Mouse (Mus musculus) naive thymus-derived CD4-positive, alpha-beta T cell, adult 2 months (primary cell): ENCODE measurements around the gene Fhl1.

Experiments
- DNase-seq: peaks from one replicate; pipeline ENCODE4 v3.0.0-alpha.2; 2011; ENCODE audit warnings: low read depth

The Fhl1 gene

DNA sequence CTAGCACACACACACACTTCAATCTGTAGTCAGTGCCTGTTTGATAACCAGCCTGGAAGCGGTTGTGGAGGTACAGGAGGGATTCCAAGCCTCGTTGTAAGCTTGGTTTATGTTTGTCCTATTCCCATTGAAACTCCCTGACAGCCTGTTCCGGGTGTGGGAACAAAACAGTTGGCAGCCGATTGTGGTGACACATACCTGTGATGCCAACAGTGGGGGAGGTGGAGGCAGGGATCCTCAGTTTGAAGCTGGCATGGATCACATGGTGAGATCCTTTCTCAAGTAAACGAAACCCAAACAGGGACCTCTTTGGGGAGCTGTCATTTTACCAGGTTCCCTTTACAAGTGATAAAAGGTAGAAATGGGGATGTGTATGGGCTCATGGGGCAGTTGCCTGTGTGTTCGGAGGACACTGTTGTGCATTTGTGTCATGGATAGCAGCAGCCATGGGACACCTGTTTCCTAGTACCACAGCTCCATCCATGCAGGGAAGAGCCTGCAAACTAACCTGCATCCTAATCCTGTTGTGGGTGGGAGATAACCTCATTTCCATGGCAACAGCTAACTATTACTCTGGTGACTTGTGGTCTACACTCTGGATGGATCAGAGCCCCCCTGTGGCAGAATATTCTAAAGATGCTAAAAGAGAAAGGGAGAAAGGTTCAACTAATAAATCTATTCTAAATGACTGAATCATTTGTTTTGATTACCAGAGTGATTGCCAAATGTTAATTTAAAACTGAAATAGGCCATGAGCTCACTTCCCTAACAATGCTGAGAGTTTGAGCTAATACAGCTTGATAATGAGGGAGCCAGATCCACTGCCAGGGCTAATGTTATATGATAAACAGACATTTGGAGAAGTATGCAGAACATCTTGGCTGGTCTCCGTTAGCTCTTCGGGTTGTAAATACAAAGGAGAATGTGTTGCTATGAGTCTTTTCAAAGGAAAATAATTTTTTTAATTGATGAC lies 22.0 kb downstream of the Fhl1 start:
- DNase-seq, result no peak

DNA sequence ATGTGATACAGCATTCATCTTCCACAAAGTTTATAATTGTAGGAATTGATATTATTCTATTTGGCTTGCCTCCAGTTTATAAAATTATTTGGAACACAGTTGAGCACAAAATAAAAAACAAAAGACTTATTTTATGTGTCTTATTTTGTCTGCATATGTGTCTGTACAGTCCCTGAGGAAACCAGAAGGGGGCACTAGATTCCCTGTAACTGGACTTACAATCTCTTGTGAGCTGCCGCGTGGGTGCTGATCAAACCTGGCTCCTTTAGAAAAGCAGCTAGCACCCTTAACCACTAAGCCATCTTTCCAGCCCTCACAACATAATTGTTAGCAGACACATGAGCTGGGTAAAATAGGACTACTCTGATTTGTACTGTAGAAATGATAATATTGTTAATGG lies 24.1 kb downstream of the Fhl1 start:
- peak; percentile 7 for DNase-seq

DNA sequence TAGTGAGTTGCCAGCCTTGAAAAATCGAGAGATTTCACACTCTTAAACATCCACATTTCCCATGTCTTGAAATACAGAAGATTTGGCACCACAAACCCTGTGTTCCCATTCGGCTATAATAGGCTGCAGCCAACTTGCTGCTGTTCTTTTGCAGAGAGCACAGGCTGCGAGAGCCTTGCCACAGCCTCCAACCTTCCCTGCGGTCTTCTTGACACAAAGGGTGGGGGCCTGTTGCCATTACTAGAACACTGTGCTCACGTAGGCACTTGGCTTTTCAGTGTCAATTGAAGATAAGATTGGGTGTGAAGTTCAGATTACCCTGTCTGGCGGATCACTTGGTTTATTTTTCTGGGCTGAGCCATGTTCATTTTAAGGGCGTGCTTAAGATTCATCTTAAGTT lies 24.8 kb downstream of the Fhl1 start:
- DNase-seq, result no peak

DNA sequence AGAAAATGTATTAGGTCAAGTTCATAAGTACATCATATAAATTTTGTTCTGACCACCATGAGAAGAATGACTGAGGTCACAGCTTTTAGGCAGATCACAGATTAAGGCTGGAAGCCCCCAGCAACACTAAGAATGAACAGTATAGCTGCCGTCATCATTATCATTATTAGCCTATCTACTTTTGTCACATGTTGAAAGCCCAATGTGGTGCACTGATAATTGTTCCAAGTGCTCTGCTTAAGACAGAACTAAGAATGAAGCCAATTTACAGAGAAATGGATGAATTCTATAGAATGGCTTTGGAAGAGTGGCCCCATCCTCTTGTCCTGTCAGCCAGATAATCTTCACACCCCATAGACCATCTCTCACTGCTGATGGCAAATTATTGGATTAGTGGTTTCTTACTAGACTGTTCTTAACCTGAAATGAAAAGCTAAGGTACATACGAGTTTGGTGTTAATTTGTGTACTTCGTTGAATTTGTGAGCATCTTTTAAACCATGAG lies 28.7 kb downstream of the Fhl1 start:
- no peak for DNase-seq

- DNase-seq, result no peak
Observed at GRCm38 (mm10) chrX:56769838-56770237, 38.3 kb downstream of the Fhl1 start.

- no peak for DNase-seq
Observed at GRCm38 (mm10) chrX:56771751-56772150, 40.2 kb downstream of the Fhl1 start.

DNA sequence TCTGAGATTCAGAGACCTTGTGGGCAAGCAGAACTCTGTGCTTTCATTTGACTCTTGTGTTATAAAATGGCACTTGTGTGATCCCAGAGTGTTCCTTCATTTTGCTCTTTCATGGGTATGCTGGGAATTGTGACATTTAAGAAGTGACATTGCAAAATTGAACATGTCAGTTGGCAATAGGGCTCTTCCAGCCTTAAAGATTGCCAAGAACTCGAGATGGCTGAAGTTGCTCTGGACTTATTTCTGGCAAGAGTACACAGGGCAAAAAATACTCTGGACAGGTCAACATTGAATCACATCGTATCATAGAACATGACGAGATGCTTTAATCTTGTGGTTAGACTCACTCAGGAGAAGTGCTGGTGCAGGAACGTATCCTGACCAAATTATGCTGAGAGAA lies 41.7 kb downstream of the Fhl1 start:
- DNase-seq, result no peak

GRCm38 (mm10) chrX:56786281-56787061 lies 54.9 kb downstream of the Fhl1 start:
- no peak for DNase-seq

- DNase-seq, result no peak
Observed at GRCm38 (mm10) chrX:56787486-56787885, 55.9 kb downstream of the Fhl1 start.

- DNase-seq, result no peak
Observed at GRCm38 (mm10) chrX:56790591-56790990, 59.0 kb downstream of the Fhl1 start.

DNA sequence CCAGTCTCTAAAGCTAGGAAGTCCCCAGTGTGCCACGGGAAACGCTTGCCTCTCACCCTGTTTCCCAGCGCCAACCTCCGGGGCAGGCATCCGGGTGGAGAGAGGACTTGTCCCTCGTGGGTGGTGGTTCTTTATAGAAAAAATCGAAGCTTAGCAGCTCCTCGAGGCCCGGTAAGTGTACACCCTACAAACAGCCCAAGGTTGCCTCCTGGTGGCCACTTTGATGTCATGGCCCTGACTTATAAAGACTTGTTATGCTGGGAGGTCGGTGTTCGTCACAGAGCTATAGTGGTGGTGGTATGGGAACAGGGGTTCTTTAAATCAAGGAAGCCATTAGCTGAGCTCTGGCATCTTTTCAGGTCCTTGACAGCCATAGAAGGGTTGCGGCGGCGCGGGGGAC lies 59.7 kb downstream of the Fhl1 start:
- peak; percentile 17 for DNase-seq

DNA sequence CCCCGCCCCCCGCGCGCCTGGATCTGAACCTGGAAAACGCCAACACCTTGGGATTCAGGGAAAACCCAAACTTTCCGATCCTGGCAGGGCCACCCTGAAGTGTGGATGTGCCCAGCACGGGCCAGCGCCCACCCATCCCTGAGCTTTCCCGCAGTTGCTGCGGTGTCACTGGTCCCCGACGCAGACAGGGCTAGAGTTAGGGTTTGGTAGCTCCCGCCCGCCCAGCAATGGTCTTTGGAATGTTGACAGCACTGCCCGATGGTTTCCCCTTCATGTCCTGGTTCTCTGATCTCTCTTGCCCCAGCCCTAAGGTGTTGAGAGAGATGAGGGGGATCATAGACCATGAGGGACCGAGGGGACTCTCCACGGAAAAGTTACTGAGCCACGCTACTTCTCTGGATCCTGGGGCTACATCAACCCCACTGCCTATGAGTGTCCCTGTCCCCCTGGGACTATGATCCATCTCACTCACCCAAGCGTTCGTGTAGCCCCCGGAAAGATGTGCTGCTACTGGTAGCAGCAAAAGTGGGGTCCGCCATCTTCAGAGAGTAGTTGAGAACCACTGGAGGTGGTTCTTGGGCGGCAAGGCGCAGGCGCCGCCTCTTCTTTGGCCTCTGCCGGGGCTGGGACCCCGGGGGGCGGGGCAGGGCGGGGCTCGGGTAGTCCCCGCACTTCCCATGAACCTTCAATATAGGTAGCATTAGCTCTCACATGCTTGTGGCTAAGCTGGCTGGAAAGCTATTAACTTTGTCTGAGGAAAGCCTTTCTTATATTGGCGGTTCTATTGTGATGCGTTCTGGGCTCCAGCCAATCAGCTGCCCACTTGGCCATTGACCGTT lies 90.4 kb downstream of the Fhl1 start, which contains the start of gene Map7d3:
Map7d3 (minus strand) TSS at position 562 of the 839 bp plus-strand sequence.
- DNase-seq, result no peak

DNA sequence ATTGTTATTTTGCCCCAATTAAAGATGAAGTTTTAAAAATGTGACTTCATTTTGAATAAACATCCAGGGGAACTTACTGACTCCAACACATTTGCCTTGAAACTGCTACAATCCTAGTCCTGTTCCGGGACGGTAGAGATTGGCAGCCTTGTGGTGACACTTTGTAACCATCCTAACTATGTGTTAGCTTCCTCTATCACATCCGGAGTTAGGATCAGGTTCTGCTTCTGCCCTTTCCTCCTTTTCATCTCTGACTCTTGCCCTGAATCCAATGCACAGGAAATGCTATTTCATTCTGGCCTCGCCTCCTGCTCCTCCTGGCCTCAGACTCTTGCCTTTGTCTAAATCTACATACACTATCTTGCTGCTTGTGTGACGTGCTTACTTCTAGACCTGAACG lies 95.9 kb downstream of the Fhl1 start:
- no peak for DNase-seq

DNA sequence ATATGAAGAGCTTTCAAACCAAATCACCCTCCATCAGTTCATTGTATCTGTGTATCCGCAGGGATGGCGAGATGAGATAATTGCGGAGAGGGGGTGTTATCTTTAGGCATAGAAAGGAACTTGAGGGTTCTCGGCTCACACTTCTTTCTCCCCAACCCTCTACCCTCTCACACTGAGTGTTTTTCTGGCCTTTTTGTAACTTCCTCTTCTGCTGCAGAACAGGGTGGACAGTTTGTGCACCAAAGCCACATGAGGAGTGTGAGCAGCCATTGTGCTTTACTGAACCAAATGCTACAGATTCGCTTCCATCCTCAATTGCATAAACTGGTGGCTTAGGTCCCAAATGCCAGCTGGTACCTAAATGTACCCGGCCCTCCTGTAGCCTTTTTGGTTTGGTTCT lies 104.3 kb downstream of the Fhl1 start:
- no peak for DNase-seq

DNA sequence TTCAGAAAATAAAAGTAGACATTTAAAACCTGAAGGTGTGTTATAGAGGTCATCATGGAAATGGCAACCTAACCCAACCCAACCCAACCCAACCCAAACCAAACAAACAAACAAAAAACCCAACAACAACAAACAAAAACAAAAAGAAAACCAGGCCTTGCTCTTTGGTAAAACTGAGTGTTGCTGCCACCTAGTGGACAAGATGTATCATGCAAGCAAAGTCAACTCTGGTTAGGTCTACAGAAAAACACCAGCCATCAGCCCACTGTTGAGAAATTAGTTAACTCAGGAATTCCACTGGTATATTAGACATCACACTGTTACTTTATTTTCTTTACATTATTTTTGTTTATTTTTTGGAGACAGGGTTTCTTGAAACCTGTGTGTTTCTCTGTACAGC lies 107.8 kb downstream of the Fhl1 start:
- DNase-seq, result peak; percentile 41

DNA sequence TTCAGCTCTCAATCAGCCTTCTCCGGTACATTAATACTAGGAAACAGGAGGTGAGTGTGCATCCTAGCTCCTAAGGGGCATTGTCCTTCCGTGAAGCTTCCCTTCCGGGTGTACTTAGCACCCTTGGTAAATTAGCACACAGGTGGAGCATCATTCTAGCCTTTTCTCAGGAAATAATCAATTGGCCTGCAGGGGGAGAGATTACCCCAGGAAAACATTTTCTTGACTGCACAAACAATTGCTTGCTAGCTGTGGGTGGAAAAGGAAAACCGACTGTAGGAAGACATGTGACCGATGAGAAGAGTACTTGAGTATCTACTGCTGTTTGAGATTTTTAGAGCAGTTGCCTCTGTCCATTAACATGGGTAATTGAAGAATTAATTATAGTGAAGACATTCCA lies 109.7 kb downstream of the Fhl1 start:
- DNase-seq, result no peak
